Mouse (Mus musculus) urinary bladder, adult 2 months (tissue): ENCODE results near the gene Crybg3. TPM values are rescaled to one million over a fixed set of nuclear protein-coding genes. Genes with fewer than 3 reads are reported as not detected.

Experiments
- DNase-seq: peaks from one replicate; pipeline ENCODE4 v3.0.0; 2022; ENCODE audit warnings: low spot score
- polyA plus RNA-seq: library from polyadenylated mRNA; depleted of rRNA; stranded (reverse); fragments of >200 nt; gene quantifications from 2 replicates; pipeline ENCODE4 v1.2.3, GENCODE M21; 2012; rRNA removed

The Crybg3 gene
- 25.8 and 31.1 TPM in 2 replicates for polyA plus RNA-seq

- DNase-seq, result peak; percentile 83
Observed at GRCm38 (mm10) chr16:59600311-59601251, at the start of gene Crybg3. Crybg3 (minus strand) TSS chr16:59600979.

GRCm38 (mm10) chr16:59643766-59644165, 43.0 kb upstream of the Crybg3 start:
- no peak for DNase-seq

GRCm38 (mm10) chr16:59639985-59640384, 39.2 kb upstream of the Crybg3 start:
- no peak for DNase-seq

- DNase-seq, result peak; percentile 92
Observed at GRCm38 (mm10) chr16:59639102-59639691, 38.4 kb upstream of the Crybg3 start, which contains the start of gene Arl6. Arl6 (minus strand) TSS chr16:59639391.

- no peak for DNase-seq
Observed at GRCm38 (mm10) chr16:59634598-59634997, 33.8 kb upstream of the Crybg3 start.

GRCm38 (mm10) chr16:59621554-59621953, 20.8 kb upstream of the Crybg3 start:
- DNase-seq, result no peak

GRCm38 (mm10) chr16:59617167-59617566, 16.4 kb upstream of the Crybg3 start:
- DNase-seq, result no peak

GRCm38 (mm10) chr16:59615675-59616074, 14.9 kb upstream of the Crybg3 start:
- DNase-seq, result no peak

GRCm38 (mm10) chr16:59610750-59611149, 10.0 kb upstream of the Crybg3 start:
- no peak for DNase-seq

- no peak for DNase-seq
Observed at GRCm38 (mm10) chr16:59604078-59604781, 3.5 kb upstream of the Crybg3 start.

GRCm38 (mm10) chr16:59599411-59600265, 1.1 kb downstream of the Crybg3 start:
- no peak for DNase-seq

GRCm38 (mm10) chr16:59598997-59599396, 1.8 kb downstream of the Crybg3 start:
- no peak for DNase-seq

- no peak for DNase-seq
Observed at GRCm38 (mm10) chr16:59597256-59597655, 3.5 kb downstream of the Crybg3 start.

GRCm38 (mm10) chr16:59594714-59595113, 6.1 kb downstream of the Crybg3 start:
- DNase-seq, result no peak

GRCm38 (mm10) chr16:59590790-59591189, 10.0 kb downstream of the Crybg3 start:
- DNase-seq, result no peak

- DNase-seq, result no peak
Observed at GRCm38 (mm10) chr16:59588351-59589025, 12.3 kb downstream of the Crybg3 start.

GRCm38 (mm10) chr16:59587816-59588215, 13.0 kb downstream of the Crybg3 start:
- no peak for DNase-seq

GRCm38 (mm10) chr16:59586911-59587310, 13.9 kb downstream of the Crybg3 start:
- no peak for DNase-seq

GRCm38 (mm10) chr16:59586276-59586675, 14.5 kb downstream of the Crybg3 start:
- no peak for DNase-seq

- no peak for DNase-seq
Observed at GRCm38 (mm10) chr16:59585706-59586244, 15.0 kb downstream of the Crybg3 start.
